Mouse (Mus musculus): ENCODE results near the gene Ksr2. TPM values are rescaled to one million over a fixed set of nuclear protein-coding genes. Genes with fewer than 3 reads are reported as not detected.

Ksr2 gene
- polyA plus RNA-seq, 1 experiment = not detected

DNA sequence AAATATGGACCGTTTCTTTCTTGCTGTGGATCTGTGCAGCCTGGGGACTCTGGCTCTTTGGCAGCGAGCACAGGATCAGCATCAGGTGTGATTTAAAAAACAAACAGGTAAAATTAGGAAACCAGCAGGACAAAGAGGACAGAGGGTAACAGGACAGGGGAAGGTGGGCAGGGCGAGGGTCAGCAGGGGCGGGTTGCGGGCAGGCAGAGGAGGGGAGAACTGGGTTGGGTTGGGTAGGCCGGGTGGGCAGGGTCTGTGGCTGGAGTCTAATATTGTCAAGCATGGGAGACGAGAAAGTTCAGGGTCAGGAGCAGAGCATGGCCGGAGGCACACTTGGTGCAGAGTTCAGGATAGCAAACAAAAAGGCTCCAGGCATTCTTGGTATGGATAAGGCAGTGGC, 43.8 kb downstream of the Ksr2 start:
- peaks cover 9% of the 10 kb centered on the region for H3K9me3 ChIP-seq (ENCODE audit: control insufficient read depth, low read length)
- peaks cover 2% of the 10 kb centered on the region; the same call in 1 of the 2 replicates for H3K4me1 ChIP-seq (ENCODE audit: control insufficient read depth)
- TF ChIP-seq GATA1 (IDR thresholded peaks at IDR 0.05; ENCODE audit: low read length) (no peak), TAL1 (IDR thresholded peaks at IDR 0.05; ENCODE audit: low read length) (no peak)
- no peak overlapping the region for H3K4me3 ChIP-seq (replicated peaks)
- H3K36me3 ChIP-seq (ENCODE audit: control insufficient read depth) = no peaks in the 10 kb centered on the region
- H3K27me3 ChIP-seq (ENCODE audit: control insufficient read depth) = no peaks in the 10 kb centered on the region

GRCm38 (mm10) chr5:117458899-117459298, 45.1 kb downstream of the Ksr2 start:
- peaks cover 9% of the 10 kb centered on the region for H3K9me3 ChIP-seq (ENCODE audit: control insufficient read depth, low read length)
- H3K4me3 ChIP-seq (replicated peaks) = no peak overlapping the region
- no peak for TF ChIP-seq TAL1 (IDR thresholded peaks at IDR 0.05; ENCODE audit: low read length)
- H3K36me3 ChIP-seq (ENCODE audit: control insufficient read depth) = no peaks in the 10 kb centered on the region
- peaks cover 2% of the 10 kb centered on the region; the same call in 1 of the 2 replicates for H3K4me1 ChIP-seq (ENCODE audit: control insufficient read depth)
- no peaks in the 10 kb centered on the region for H3K27me3 ChIP-seq (ENCODE audit: control insufficient read depth)

GRCm38 (mm10) chr5:117460261-117460660, 46.5 kb downstream of the Ksr2 start:
- H3K36me3 ChIP-seq (ENCODE audit: control insufficient read depth) = no peaks in the 10 kb centered on the region
- H3K9me3 ChIP-seq (ENCODE audit: control insufficient read depth, low read length) = peaks cover 9% of the 10 kb centered on the region
- H3K4me1 ChIP-seq (ENCODE audit: control insufficient read depth) = peaks cover 2% of the 10 kb centered on the region; the same call in 1 of the 2 replicates
- no peaks in the 10 kb centered on the region for H3K27me3 ChIP-seq (ENCODE audit: control insufficient read depth)
- TF ChIP-seq TAL1 (IDR thresholded peaks at IDR 0.05; ENCODE audit: low read length) (no peak), GATA1 (IDR thresholded peaks at IDR 0.05; ENCODE audit: low read length) (no peak)
- no peak overlapping the region for H3K4me3 ChIP-seq (replicated peaks)

GRCm38 (mm10) chr5:117467052-117467451, 53.3 kb downstream of the Ksr2 start:
- Histone ChIP-seq H3K4me1 (ENCODE audit: control insufficient read depth) (no peaks in the 10 kb centered on the region), H3K27me3 (ENCODE audit: control insufficient read depth) (no peaks in the 10 kb centered on the region), H3K36me3 (ENCODE audit: control insufficient read depth) (no peaks in the 10 kb centered on the region), H3K9me3 (ENCODE audit: control insufficient read depth, low read length) (peaks cover 1% of the 10 kb centered on the region; the same call in 1 of the 2 replicates), H3K4me3 (replicated peaks) (no peak overlapping the region)
- TF ChIP-seq TAL1 (IDR thresholded peaks at IDR 0.05; ENCODE audit: low read length) (no peak), GATA1 (IDR thresholded peaks at IDR 0.05; ENCODE audit: low read length) (no peak)

DNA sequence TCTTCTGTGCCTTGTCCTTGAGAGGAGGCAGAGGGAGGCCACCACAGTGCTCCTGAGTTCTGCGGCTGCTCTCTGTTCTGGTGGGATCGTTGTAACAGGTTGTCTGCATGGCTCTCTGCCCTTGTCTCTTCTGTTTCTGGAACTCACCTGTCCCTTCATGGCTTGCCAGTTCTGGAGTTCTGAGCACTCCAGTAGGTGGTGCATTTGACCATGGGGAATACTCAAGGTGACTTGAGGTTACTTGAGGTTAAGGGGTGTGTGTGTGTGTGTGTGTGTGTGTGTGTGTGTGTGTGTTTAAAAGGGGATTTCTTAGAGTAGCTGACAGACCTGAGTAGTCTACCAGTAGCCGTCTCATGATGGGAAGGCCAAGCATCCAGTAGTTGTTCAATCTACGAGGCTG, 55.2 kb downstream of the Ksr2 start:
- TF ChIP-seq GATA1 (IDR thresholded peaks at IDR 0.05; ENCODE audit: low read length) (no peak), TAL1 (IDR thresholded peaks at IDR 0.05; ENCODE audit: low read length) (no peak)
- H3K4me3 ChIP-seq (replicated peaks) = no peak overlapping the region
- no peaks in the 10 kb centered on the region for H3K27me3 ChIP-seq (ENCODE audit: control insufficient read depth)
- no peaks in the 10 kb centered on the region for H3K9me3 ChIP-seq (ENCODE audit: control insufficient read depth, low read length)
- H3K36me3 ChIP-seq (ENCODE audit: control insufficient read depth) = no peaks in the 10 kb centered on the region
- H3K4me1 ChIP-seq (ENCODE audit: control insufficient read depth) = no peaks in the 10 kb centered on the region

DNA sequence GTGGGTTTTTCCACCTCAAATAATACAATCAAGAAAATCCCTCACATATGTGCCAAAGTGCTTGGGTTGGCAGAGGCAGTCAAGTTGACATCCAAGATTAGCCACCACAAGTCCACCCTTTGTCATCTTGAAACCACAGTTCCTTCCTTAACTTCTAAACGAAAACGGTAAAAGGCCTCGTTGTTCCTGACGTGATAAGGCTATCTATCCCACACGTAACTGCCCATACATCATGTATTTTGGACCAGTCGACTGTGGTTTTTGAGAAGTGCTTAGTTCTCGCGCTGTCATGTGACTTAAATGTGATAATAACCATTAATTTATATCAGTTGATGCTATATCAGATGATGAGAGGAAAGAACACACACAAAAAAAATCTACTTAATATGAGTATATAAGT, 55.8 kb downstream of the Ksr2 start:
- TF ChIP-seq GATA1 (IDR thresholded peaks at IDR 0.05; ENCODE audit: low read length) (no peak), TAL1 (IDR thresholded peaks at IDR 0.05; ENCODE audit: low read length) (no peak)
- Histone ChIP-seq H3K4me1 (ENCODE audit: control insufficient read depth) (no peaks in the 10 kb centered on the region), H3K4me3 (replicated peaks) (no peak overlapping the region), H3K9me3 (ENCODE audit: control insufficient read depth, low read length) (no peaks in the 10 kb centered on the region), H3K36me3 (ENCODE audit: control insufficient read depth) (no peaks in the 10 kb centered on the region), H3K27me3 (ENCODE audit: control insufficient read depth) (no peaks in the 10 kb centered on the region)

GRCm38 (mm10) chr5:117481162-117481561, 67.4 kb downstream of the Ksr2 start:
- no peaks in the 10 kb centered on the region for H3K9me3 ChIP-seq (ENCODE audit: control insufficient read depth, low read length)
- H3K4me1 ChIP-seq (ENCODE audit: control insufficient read depth) = no peaks in the 10 kb centered on the region
- H3K27me3 ChIP-seq (ENCODE audit: control insufficient read depth) = no peaks in the 10 kb centered on the region
- H3K36me3 ChIP-seq (ENCODE audit: control insufficient read depth) = no peaks in the 10 kb centered on the region
- H3K4me3 ChIP-seq (replicated peaks) = no peak overlapping the region
- TF ChIP-seq GATA1 (IDR thresholded peaks at IDR 0.05; ENCODE audit: low read length) = no peak
- no peak for TF ChIP-seq TAL1 (IDR thresholded peaks at IDR 0.05; ENCODE audit: low read length)

DNA sequence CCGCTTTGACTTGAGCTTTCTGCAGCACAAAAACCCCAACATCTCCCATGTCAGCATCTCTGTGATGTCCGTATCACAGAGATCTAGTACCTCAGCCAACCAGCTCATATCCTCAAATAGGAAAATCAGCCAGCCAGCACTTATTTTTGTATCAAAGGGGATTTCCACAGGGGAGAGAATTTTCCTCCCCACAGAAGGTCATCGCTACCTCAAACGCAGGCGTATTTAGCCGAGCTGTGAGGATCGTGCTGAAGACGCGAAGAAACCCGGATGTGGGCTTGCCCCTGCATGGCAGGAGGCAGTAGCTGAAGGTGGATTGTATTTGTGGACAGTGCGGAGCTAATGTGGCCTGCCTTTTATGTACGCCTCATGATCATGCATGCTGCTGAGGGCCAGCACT, 67.8 kb downstream of the Ksr2 start:
- Histone ChIP-seq H3K9me3 (ENCODE audit: control insufficient read depth, low read length) (no peaks in the 10 kb centered on the region), H3K4me1 (ENCODE audit: control insufficient read depth) (no peaks in the 10 kb centered on the region), H3K36me3 (ENCODE audit: control insufficient read depth) (no peaks in the 10 kb centered on the region), H3K4me3 (replicated peaks) (no peak overlapping the region), H3K27me3 (ENCODE audit: control insufficient read depth) (no peaks in the 10 kb centered on the region)
- no peak for TF ChIP-seq TAL1 (IDR thresholded peaks at IDR 0.05; ENCODE audit: low read length)
- TF ChIP-seq GATA1 (IDR thresholded peaks at IDR 0.05; ENCODE audit: low read length) = no peak

DNA sequence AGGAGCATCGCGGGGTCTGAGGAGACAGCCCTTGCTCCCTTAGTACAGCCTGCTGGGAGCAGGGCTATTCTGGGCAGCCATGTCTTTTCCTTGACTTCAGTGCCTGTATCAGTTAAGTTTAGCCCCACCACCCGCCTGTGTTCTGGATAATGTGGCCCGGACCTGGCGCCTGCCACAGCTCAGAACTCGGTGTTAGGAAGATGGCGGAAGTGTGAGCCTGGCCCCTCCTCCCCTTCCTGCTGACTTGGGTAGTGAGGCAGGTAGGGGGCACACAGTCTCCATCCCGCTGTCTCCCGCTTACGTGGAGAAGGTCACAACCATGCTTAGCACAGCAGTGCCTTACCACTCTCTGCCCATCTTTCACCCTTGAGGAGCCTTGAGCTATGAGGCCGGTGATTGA, 68.2 kb downstream of the Ksr2 start:
- no peaks in the 10 kb centered on the region for H3K9me3 ChIP-seq (ENCODE audit: control insufficient read depth, low read length)
- no peak overlapping the region for H3K4me3 ChIP-seq (replicated peaks)
- no peaks in the 10 kb centered on the region for H3K27me3 ChIP-seq (ENCODE audit: control insufficient read depth)
- TF ChIP-seq TAL1 (IDR thresholded peaks at IDR 0.05; ENCODE audit: low read length) (no peak), GATA1 (IDR thresholded peaks at IDR 0.05; ENCODE audit: low read length) (no peak)
- H3K36me3 ChIP-seq (ENCODE audit: control insufficient read depth) = no peaks in the 10 kb centered on the region
- no peaks in the 10 kb centered on the region for H3K4me1 ChIP-seq (ENCODE audit: control insufficient read depth)

- Histone ChIP-seq H3K4me3 (replicated peaks) (no peak overlapping the region), H3K27me3 (ENCODE audit: control insufficient read depth) (no peaks in the 10 kb centered on the region), H3K9me3 (ENCODE audit: control insufficient read depth, low read length) (no peaks in the 10 kb centered on the region), H3K36me3 (ENCODE audit: control insufficient read depth) (no peaks in the 10 kb centered on the region), H3K4me1 (ENCODE audit: control insufficient read depth) (no peaks in the 10 kb centered on the region)
- TF ChIP-seq GATA1 (IDR thresholded peaks at IDR 0.05; ENCODE audit: low read length) (no peak), TAL1 (IDR thresholded peaks at IDR 0.05; ENCODE audit: low read length) (no peak)
Measured at GRCm38 (mm10) chr5:117485411-117485810, 71.6 kb downstream of the Ksr2 start.

Measured in erythroblast, embryonic 14.5 days (primary cell).